Mouse (Mus musculus): ENCODE results near the gene Prkn.

DNA sequence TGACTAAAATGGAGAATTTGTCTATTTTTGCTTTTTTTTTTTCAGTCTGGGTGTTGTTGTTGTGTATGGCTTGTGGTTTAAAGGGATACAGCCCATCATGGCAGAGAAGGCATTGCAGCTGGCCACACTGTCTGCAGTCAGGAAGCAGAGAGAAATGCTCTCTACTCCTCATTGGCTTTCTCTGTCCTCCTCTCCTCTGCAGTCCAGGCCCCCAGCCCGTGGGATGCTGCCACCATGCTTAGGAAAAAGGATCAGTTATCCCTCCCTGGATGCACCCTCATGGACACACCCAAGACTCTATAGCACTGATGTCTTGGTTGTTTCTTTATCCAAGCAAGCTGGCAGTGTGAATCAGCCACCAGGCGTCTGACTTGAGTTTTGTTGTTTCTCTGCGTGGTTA lies 1107.3 kb downstream of the Prkn start:
- no peak for TF ChIP-seq KAT2A (conservative IDR thresholded peaks at IDR 0.05; ENCODE audit: low read depth, low read length)
- no peak for TF ChIP-seq CTCF (IDR thresholded peaks at IDR 0.05 in 2 of 3, conservative IDR thresholded peaks at IDR 0.05 in 1 of 3; ENCODE audit: control insufficient read depth in 1 of 3, insufficient read depth in 1 of 3, low read depth in 2 of 3, low read length in 3 of 3, poor library complexity in 1 of 3, severe bottlenecking in 1 of 3)
- TF ChIP-seq POLR2A (IDR thresholded peaks at IDR 0.05; ENCODE audit: control insufficient read depth in 1 of 2, insufficient read depth in 1 of 2, low read depth in 1 of 2, low read length in 2 of 2, poor library complexity in 1 of 2), result no peak
- TF ChIP-seq SIN3A (IDR thresholded peaks at IDR 0.05; ENCODE audit: low read length), result no peak
- TF ChIP-seq POLR2AphosphoS2 (IDR thresholded peaks at IDR 0.05; ENCODE audit: low read length), result no peak
- no peak for TF ChIP-seq CHD1 (IDR thresholded peaks at IDR 0.05; ENCODE audit: low read depth, low read length)
- TF ChIP-seq HCFC1 (IDR thresholded peaks at IDR 0.05; ENCODE audit: low read depth, low read length), result no peak
- TF ChIP-seq NELFE (IDR thresholded peaks at IDR 0.05; ENCODE audit: low read depth, low read length), result no peak

Data from MEL (cell line).